Mouse (Mus musculus): ENCODE measurements around the gene Gdap1l1. TPM values are rescaled to one million over a fixed set of nuclear protein-coding genes. Genes with fewer than 3 reads are reported as not detected.

The Gdap1l1 gene
- polyA plus RNA-seq, 1 experiment: 96.6 TPM

DNA sequence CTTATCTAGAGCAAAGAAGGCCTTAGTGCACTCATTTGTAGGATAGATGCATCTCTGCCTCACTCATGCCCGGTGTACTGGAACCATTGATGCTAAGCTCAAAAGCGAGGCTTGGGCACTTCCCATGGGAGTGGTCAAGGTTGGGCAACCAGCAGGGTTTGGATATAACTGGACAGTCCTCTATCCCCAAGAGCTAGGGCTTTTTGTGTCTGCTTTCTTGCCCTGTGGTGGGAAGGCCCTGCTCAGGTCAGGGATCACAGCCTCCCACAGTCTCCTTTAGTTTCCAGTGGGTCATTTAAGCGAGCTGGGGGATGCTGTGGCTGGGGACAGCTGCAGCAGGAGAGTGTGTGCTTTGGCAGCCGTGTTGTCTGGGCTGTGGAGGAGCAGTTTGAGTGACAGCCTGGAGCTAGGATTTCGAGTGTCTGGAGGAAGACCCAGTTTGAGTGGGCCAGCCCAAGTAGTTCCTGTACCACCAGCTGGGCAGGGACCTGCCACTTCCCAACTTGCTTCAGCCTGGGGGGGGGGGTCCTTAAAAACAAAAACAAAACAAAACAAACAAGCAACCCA lies 51.5 kb downstream of the Gdap1l1 start:
- no peak overlapping the region for H3K27ac ChIP-seq (ENCODE audit: insufficient read depth, low read length)
- H3K4me1 ChIP-seq (ENCODE audit: control insufficient read depth, insufficient read depth, low read length): no peaks in the 10 kb centered on the region
- no peak for TF ChIP-seq POLR2A (IDR thresholded peaks at IDR 0.05; ENCODE audit: extremely low read depth, insufficient read depth, low read length)
- TF ChIP-seq CTCF (IDR thresholded peaks at IDR 0.05; ENCODE audit: extremely low read depth, insufficient read depth, low read length): no peak
- H3K4me3 ChIP-seq (ENCODE audit: insufficient read depth, low read length): no peak overlapping the region

DNA sequence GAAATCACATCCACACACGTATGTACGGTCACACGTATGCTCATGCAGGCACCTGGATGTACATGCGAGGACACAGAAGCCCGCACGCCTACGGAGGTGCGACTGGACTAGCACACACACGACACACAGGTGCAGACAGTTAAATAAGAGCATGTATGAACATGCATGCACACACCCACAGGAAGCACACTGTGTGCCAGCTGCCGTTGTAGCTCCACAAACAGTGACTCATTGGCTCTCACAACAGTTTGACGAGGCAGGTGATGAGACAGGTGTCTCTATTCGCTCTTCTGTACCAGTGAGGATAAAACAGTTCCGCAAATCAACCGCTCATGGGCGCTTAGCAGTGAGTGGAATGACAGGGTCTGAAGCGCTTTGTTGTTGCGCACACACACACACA lies 52.4 kb downstream of the Gdap1l1 start:
- Histone ChIP-seq H3K4me3 (ENCODE audit: insufficient read depth, low read length) (no peak overlapping the region), H3K27ac (ENCODE audit: insufficient read depth, low read length) (no peak overlapping the region), H3K4me1 (ENCODE audit: control insufficient read depth, insufficient read depth, low read length) (no peaks in the 10 kb centered on the region)
- TF ChIP-seq POLR2A (IDR thresholded peaks at IDR 0.05; ENCODE audit: extremely low read depth, insufficient read depth, low read length) (no peak), CTCF (IDR thresholded peaks at IDR 0.05; ENCODE audit: extremely low read depth, insufficient read depth, low read length) (no peak)

DNA sequence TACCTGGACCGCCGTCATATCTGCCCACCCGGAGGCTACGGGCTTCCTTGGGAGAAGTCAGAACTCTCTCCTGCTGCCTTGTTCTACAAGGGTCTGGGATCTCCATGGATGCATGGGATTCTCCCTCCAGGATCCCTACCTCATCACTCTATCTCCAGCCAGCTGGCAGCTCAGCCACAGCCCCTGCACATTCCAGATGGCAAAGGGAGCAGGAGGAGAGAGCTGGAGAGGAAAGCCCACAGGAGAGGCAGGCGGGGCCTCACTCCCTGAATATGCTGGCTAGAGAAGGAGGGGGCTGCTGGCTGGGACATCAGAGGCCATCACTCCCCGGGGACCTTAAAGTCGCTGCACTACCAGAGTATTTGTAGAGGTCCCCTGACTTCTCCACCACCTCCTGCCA lies 53.1 kb downstream of the Gdap1l1 start:
- H3K4me1 ChIP-seq (ENCODE audit: control insufficient read depth, insufficient read depth, low read length): no peaks in the 10 kb centered on the region
- H3K4me3 ChIP-seq (ENCODE audit: insufficient read depth, low read length): no peak overlapping the region
- no peak overlapping the region for H3K27ac ChIP-seq (ENCODE audit: insufficient read depth, low read length)
- no peak for TF ChIP-seq POLR2A (IDR thresholded peaks at IDR 0.05; ENCODE audit: extremely low read depth, insufficient read depth, low read length)
- no peak for TF ChIP-seq CTCF (IDR thresholded peaks at IDR 0.05; ENCODE audit: extremely low read depth, insufficient read depth, low read length)

DNA sequence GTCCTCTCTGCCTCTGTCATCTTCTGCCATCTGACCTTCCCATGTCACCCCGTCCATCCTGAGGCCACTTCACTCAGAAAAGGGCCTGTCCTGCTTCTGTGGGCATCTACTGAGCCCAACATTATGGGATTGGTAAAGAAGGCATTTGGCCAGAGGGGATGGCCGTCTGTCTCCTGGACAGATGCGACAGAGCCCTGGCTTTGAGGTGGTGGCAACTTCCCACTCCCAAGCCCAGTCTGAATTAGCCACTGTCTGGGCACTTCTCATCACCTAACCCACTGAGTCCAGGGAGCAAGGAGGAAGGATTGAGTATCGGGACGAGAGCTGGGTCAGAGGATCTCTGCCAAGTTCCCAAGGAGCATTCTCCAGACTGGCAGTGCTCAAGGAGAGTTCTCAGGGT lies 53.7 kb downstream of the Gdap1l1 start, which contains the start of gene R3hdml:
Gene R3hdml, plus strand, starts transcription at position 301 of the 400 bp plus-strand sequence.
- Histone ChIP-seq H3K27ac (ENCODE audit: insufficient read depth, low read length) (no peak within 1 kb of the TSS), H3K4me3 (ENCODE audit: insufficient read depth, low read length) (no peak within 1 kb of the TSS), H3K4me1 (ENCODE audit: control insufficient read depth, insufficient read depth, low read length) (no peaks in the 10 kb centered on the region)
- TF ChIP-seq POLR2A (IDR thresholded peaks at IDR 0.05; ENCODE audit: extremely low read depth, insufficient read depth, low read length) (no peak), CTCF (IDR thresholded peaks at IDR 0.05; ENCODE audit: extremely low read depth, insufficient read depth, low read length) (no peak)

DNA sequence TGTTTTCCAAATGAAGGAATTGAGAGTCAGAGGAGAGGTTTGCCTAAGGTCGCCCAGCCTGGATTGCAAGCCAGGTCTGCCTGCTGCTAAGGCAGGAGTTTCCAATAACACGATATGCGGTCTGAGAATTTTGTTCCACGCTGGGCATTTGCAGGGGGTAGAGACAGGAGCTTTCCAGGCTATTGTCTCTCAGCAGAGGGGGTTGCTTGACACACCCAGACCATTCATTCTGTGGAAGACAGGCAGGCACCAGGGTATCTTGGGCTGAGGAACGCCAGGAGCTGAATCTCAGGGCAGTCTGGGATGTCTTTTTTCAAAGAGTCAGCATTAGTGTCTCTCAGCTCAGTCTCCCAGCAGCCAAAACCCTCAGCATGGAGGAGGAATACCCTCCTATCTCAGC lies 54.8 kb downstream of the Gdap1l1 start:
- Histone ChIP-seq H3K27ac (ENCODE audit: insufficient read depth, low read length) (no peak overlapping the region), H3K4me1 (ENCODE audit: control insufficient read depth, insufficient read depth, low read length) (no peaks in the 10 kb centered on the region), H3K4me3 (ENCODE audit: insufficient read depth, low read length) (no peak overlapping the region)
- TF ChIP-seq POLR2A (IDR thresholded peaks at IDR 0.05; ENCODE audit: extremely low read depth, insufficient read depth, low read length) (no peak), CTCF (IDR thresholded peaks at IDR 0.05; ENCODE audit: extremely low read depth, insufficient read depth, low read length) (no peak)

DNA sequence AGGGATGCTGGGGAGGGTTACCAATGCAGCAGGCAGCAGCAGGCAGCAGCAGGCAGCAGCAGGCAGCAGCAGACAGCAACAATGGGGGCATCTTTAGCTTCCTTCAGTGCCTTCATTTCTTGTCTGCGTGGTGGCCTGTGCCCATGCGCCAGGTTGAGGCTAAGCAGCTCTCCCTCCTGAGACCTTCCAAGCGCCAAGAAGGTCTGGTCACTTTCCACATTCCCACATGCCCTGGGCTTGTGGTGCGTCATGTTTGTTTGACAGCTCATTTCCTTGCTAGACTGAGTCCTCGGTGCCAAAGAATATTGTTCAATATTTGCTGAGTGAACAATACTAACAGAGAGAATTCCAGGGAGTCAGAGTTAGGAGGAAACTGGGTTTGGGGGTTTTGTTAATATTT lies 55.7 kb downstream of the Gdap1l1 start:
- Histone ChIP-seq H3K4me1 (ENCODE audit: control insufficient read depth, insufficient read depth, low read length) (no peaks in the 10 kb centered on the region), H3K4me3 (ENCODE audit: insufficient read depth, low read length) (no peak overlapping the region), H3K27ac (ENCODE audit: insufficient read depth, low read length) (no peak overlapping the region)
- TF ChIP-seq CTCF (IDR thresholded peaks at IDR 0.05; ENCODE audit: extremely low read depth, insufficient read depth, low read length) (no peak), POLR2A (IDR thresholded peaks at IDR 0.05; ENCODE audit: extremely low read depth, insufficient read depth, low read length) (no peak)

DNA sequence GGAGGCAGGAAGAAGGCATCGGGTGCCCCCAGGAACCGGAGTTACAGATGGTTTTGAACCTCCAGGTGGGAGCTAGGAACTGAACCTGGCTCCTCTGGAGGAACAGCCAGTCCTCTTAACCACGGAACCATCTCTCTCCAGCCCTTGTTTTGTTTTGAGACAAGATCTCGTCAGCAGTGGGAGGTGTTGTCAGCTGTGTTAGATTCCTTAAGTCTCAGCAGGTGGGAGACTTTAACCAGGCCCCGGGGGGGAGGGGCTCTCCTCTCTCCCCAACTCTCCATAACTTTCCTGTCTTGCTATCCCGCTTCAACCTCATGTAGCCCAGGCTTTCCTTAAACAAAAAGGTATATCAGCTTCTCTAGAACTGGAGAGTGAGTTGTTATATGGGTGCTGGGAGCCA lies 56.2 kb downstream of the Gdap1l1 start:
- Histone ChIP-seq H3K27ac (ENCODE audit: insufficient read depth, low read length) (no peak overlapping the region), H3K4me1 (ENCODE audit: control insufficient read depth, insufficient read depth, low read length) (no peaks in the 10 kb centered on the region), H3K4me3 (ENCODE audit: insufficient read depth, low read length) (no peak overlapping the region)
- TF ChIP-seq CTCF (IDR thresholded peaks at IDR 0.05; ENCODE audit: extremely low read depth, insufficient read depth, low read length) (no peak), POLR2A (IDR thresholded peaks at IDR 0.05; ENCODE audit: extremely low read depth, insufficient read depth, low read length) (no peak)

DNA sequence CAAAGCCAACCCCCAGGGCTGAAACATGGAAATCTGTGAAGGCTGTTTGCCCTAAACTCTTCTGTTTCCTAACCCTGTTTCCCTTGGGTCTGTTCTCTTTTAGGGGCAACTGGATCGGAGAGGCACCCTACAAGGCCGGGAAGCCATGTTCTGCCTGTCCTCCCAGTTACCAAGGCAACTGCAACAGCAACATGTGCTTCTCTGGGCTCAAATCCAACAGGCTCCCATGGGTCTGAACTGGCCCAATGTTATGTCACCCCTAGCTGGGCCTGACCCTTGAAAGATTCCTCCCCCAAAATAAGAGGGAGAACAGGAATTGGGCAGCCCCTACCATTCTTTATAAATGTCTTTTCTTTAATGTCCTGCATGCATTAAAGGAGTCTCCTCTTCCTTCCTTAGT lies 63.9 kb downstream of the Gdap1l1 start:
- Histone ChIP-seq H3K4me1 (ENCODE audit: control insufficient read depth, insufficient read depth, low read length) (no peaks in the 10 kb centered on the region), H3K27ac (ENCODE audit: insufficient read depth, low read length) (no peak overlapping the region), H3K4me3 (ENCODE audit: insufficient read depth, low read length) (no peak overlapping the region)
- TF ChIP-seq POLR2A (IDR thresholded peaks at IDR 0.05; ENCODE audit: extremely low read depth, insufficient read depth, low read length): no peak
- TF ChIP-seq CTCF (IDR thresholded peaks at IDR 0.05; ENCODE audit: extremely low read depth, insufficient read depth, low read length): no peak

DNA sequence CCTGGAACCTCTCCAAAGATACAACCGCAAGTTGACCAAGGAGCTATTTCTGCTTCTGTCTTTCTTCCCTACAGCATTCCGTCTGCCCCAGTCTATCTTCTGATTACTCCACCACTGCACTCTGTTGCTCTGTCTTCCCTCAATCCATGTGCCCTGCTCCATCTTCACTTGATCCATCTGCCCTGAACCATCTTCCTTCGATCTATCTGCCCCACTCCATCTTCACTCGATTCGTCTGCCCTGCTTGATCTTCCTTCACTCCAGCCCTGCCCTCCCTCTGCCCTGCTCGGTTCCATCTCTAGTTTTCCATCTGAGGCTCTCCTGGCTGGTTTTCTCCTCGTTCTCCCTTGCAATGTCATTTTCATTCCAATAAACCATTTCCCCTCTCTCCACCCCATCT lies 64.9 kb downstream of the Gdap1l1 start:
- H3K4me3 ChIP-seq (ENCODE audit: insufficient read depth, low read length): no peak overlapping the region
- no peaks in the 10 kb centered on the region for H3K4me1 ChIP-seq (ENCODE audit: control insufficient read depth, insufficient read depth, low read length)
- no peak for TF ChIP-seq CTCF (IDR thresholded peaks at IDR 0.05; ENCODE audit: extremely low read depth, insufficient read depth, low read length)
- no peak for TF ChIP-seq POLR2A (IDR thresholded peaks at IDR 0.05; ENCODE audit: extremely low read depth, insufficient read depth, low read length)
- no peak overlapping the region for H3K27ac ChIP-seq (ENCODE audit: insufficient read depth, low read length)

Other genes with a start within 250 kb of the Gdap1l1 start
- 26.1 and 28.1 TPM in 2 replicates for gene Tox2, start 235.4 kb upstream of the Gdap1l1 start, polyA plus RNA-seq (2012; rRNA removed)
- gene Jph2, start 40.5 kb upstream of the Gdap1l1 start, polyA plus RNA-seq (2012; rRNA removed): 0.61 and 0.79 TPM in 2 replicates
- gene Oser1, start 13.8 kb upstream of the Gdap1l1 start, polyA plus RNA-seq (2012; rRNA removed): 22.2 and 23.4 TPM in 2 replicates
- 11.5 and 12.3 TPM in 2 replicates for gene Fitm2, start 34.2 kb downstream of the Gdap1l1 start, polyA plus RNA-seq (2012; rRNA removed)
- 0.09 TPM in 1 of 2 replicates, not detected in the other for gene R3hdml, start 53.8 kb downstream of the Gdap1l1 start, polyA plus RNA-seq (2012; rRNA removed)
- not detected in 2 replicates for gene Hnf4a, start 68.3 kb downstream of the Gdap1l1 start, polyA plus RNA-seq (2012; rRNA removed)
- gene Ttpal, start 163.8 kb downstream of the Gdap1l1 start, polyA plus RNA-seq (2012; rRNA removed): 45.8 and 49.3 TPM in 2 replicates
- gene Serinc3, start 206.7 kb downstream of the Gdap1l1 start, polyA plus RNA-seq (2012; rRNA removed): 209 and 210 TPM in 2 replicates
- 143 and 146 TPM in 2 replicates for gene Pkig, start 219.9 kb downstream of the Gdap1l1 start, polyA plus RNA-seq (2012; rRNA removed)

Measured in cortical plate, adult 2 months (tissue).